Mouse (Mus musculus) myocyte (in vitro differentiated cells): Measurements from ENCODE around the gene Lrrc28.

Experiments
- CEBPB ChIP-seq: IDR thresholded peaks from 2 replicates; pipeline ENCODE4 v1.6.1; 2011; ENCODE audit warnings: mild to moderate bottlenecking, moderate library complexity; ENCODE audit not compliant: poor library complexity, insufficient read depth, severe bottlenecking
- E2F4 ChIP-seq: IDR thresholded peaks from one replicate; pipeline ENCODE4 v1.6.1; 2011; ENCODE audit warnings: mild to moderate bottlenecking, control low read depth, moderate library complexity; ENCODE audit not compliant: insufficient read depth
- MAX ChIP-seq: IDR thresholded peaks from one replicate; pipeline ENCODE4 v1.6.1; 2011; ENCODE audit warnings: low read depth, mild to moderate bottlenecking, control low read depth
- MYOD1 ChIP-seq, 3 experiments: IDR thresholded peaks; one replicate each; pipeline ENCODE4 v1.6.1; 2011; ENCODE audit warnings: control low read depth in 2 of 3, low read depth in 2 of 3, mild to moderate bottlenecking in 2 of 3, moderate library complexity in 1 of 3; ENCODE audit not compliant: insufficient read length in 2 of 3, control insufficient read depth in 1 of 3
- MYOG ChIP-seq, 3 experiments: IDR thresholded peaks; one replicate each; pipeline ENCODE4 v1.6.1; 2011; ENCODE audit warnings: control low read depth in 2 of 3, low read depth in 2 of 3, mild to moderate bottlenecking in 2 of 3; ENCODE audit not compliant: insufficient read length in 2 of 3, control insufficient read depth in 1 of 3, insufficient read depth in 1 of 3
- POLR2A ChIP-seq: IDR thresholded peaks from one replicate; pipeline ENCODE4 v1.6.1; 2011; ENCODE audit warnings: low read depth, mild to moderate bottlenecking, control low read depth, moderate library complexity; ENCODE audit not compliant: insufficient read length
- POLR2AphosphoS2 ChIP-seq: IDR thresholded peaks from one replicate; pipeline ENCODE4 v1.6.1; 2011; ENCODE audit warnings: low read depth, control low read depth; ENCODE audit not compliant: insufficient read length
- SRF ChIP-seq: IDR thresholded peaks from one replicate; pipeline ENCODE4 v1.6.1; 2011; ENCODE audit warnings: low read depth; ENCODE audit not compliant: control insufficient read depth, insufficient read length
- TCF12 ChIP-seq: IDR thresholded peaks from one replicate; pipeline ENCODE4 v1.6.1; 2011; ENCODE audit warnings: mild to moderate bottlenecking, control low read depth; ENCODE audit not compliant: poor library complexity, insufficient read depth, severe bottlenecking
- USF1 ChIP-seq: IDR thresholded peaks from one replicate; pipeline ENCODE4 v1.6.1; 2011; ENCODE audit warnings: low read depth, mild to moderate bottlenecking, control low read depth, moderate library complexity

GRCm38 (mm10) chr7:67463565-67463964 is 181.5 kb downstream of the Lrrc28 start:
- no peak for TF ChIP-seq POLR2A
- TF ChIP-seq USF1: no peak
- TF ChIP-seq MAX: no peak
- no peak for TF ChIP-seq MYOG (IDR thresholded peaks at IDR 0.05; ENCODE audit: control insufficient read depth in 1 of 3, insufficient read depth in 1 of 3, insufficient read length in 2 of 3, low read depth in 2 of 3)
- no peak for TF ChIP-seq TCF12
- TF ChIP-seq E2F4: no peak
- no peak for TF ChIP-seq CEBPB
- TF ChIP-seq MYOD1 (IDR thresholded peaks at IDR 0.05; ENCODE audit: control insufficient read depth in 1 of 3, insufficient read length in 2 of 3, low read depth in 2 of 3): no peak
- no peak for TF ChIP-seq POLR2AphosphoS2
- TF ChIP-seq SRF: no peak
